Mouse (Mus musculus): ENCODE results near the gene Gm9008. TPM values are rescaled to one million over a fixed set of nuclear protein-coding genes. Genes with fewer than 3 reads are reported as not detected.

Gene Gm9008
- 3.5 to 5.3 TPM (median 4.4 TPM) in 4 replicates for total RNA-seq (2023; ENCODE audit: inconsistent age)

GRCm38 (mm10) chr6:76497054-76497835 is at the start of gene Gm9008:
Gene Gm9008, minus strand, starts transcription at chr6:76497784.

All from B cell, adult (primary cell).